Mouse (Mus musculus) liver, adult 2 months (tissue): Measurements from ENCODE around the gene Itch. TPM values are rescaled to one million over a fixed set of nuclear protein-coding genes. Genes with fewer than 3 reads are reported as not detected.
A peak's percentile ranks its signal among the peaks of the same experiment; 100 is the strongest.

ENCODE experiments used
- DNase-seq: peaks from one replicate; pipeline ENCODE4 v3.0.0-alpha.2; 2011; ENCODE audit warnings: low read depth, low spot score; ENCODE audit errors: extremely low read depth
- H3K27ac ChIP-seq: fragments of 200-500 bp; replicated peaks from 2 replicates; pipeline ENCODE4 v1.5.1; 2012; ENCODE audit warnings: low read depth, mild to moderate bottlenecking, control low read depth, inconsistent platforms, low read length; ENCODE audit not compliant: insufficient read depth
- H3K27me3 ChIP-seq: fragments of 200-500 bp; 2 replicates; pipeline ENCODE4 v1.6.1; 2012; ENCODE audit warnings: mild to moderate bottlenecking, moderate library complexity, low read length, inconsistent platforms; ENCODE audit not compliant: control insufficient read depth, insufficient read depth
- H3K36me3 ChIP-seq: fragments of 200-500 bp; 2 replicates; pipeline ENCODE4 v1.6.1; 2012; ENCODE audit warnings: low read length, inconsistent platforms; ENCODE audit not compliant: control insufficient read depth, insufficient read depth
- H3K4me1 ChIP-seq: fragments of 200-500 bp; 2 replicates; pipeline ENCODE4 v1.6.1; 2011; ENCODE audit warnings: low read length; ENCODE audit not compliant: control insufficient read depth, insufficient read depth
- H3K4me3 ChIP-seq: fragments of 200-500 bp; 2 replicates; pipeline ENCODE4 v1.5.1; 2011; ENCODE audit warnings: low read depth, mild to moderate bottlenecking, control low read depth, low read length, moderate library complexity; ENCODE audit not compliant: insufficient read depth
- H3K79me2 ChIP-seq: fragments of 200-500 bp; 2 replicates; pipeline ENCODE4 v1.6.1; 2012; ENCODE audit warnings: inconsistent platforms, mild to moderate bottlenecking, low read length, moderate library complexity; ENCODE audit not compliant: control insufficient read depth, insufficient read depth
- H3K9ac ChIP-seq: fragments of 200-500 bp; 2 replicates; pipeline ENCODE4 v1.6.1; 2012; ENCODE audit warnings: low read depth, mild to moderate bottlenecking, control low read depth, inconsistent platforms, low read length
- CTCF ChIP-seq: fragments of 200-500 bp; IDR thresholded peaks from 2 replicates; pipeline ENCODE4 v1.5.1; 2011; ENCODE audit warnings: low read depth, low read length, control low read depth
- POLR2A ChIP-seq: fragments of 200-500 bp; IDR thresholded peaks from 2 replicates; pipeline ENCODE4 v1.6.1; 2011; ENCODE audit warnings: low read length, control low read depth; ENCODE audit not compliant: insufficient read depth; ENCODE audit errors: extremely low read depth
- WGBS: fragments of 180-500 bp; shearing (Covaris S2); methylation state at CpG from one replicate; pipeline ENCODE4 v1.1.7; 2018; 5-methylcytosine and 5-hydroxymethylcytosine counted together
- polyA plus RNA-seq: library from polyadenylated mRNA; depleted of rRNA; stranded (reverse); fragments of >200 nt; gene quantifications from 2 replicates; pipeline ENCODE4 v1.2.3, GENCODE M21; 2012; rRNA removed
- total RNA-seq: library from RNA; depleted of rRNA; stranded (reverse); fragments of >200 nt; gene quantifications from 2 replicates; pipeline ENCODE4 v1.2.3, GENCODE M21; 2014; rRNA removed

The Itch gene
- total and polyA plus RNA-seq, 2 experiments = 6.1 to 61.4 TPM

DNA sequence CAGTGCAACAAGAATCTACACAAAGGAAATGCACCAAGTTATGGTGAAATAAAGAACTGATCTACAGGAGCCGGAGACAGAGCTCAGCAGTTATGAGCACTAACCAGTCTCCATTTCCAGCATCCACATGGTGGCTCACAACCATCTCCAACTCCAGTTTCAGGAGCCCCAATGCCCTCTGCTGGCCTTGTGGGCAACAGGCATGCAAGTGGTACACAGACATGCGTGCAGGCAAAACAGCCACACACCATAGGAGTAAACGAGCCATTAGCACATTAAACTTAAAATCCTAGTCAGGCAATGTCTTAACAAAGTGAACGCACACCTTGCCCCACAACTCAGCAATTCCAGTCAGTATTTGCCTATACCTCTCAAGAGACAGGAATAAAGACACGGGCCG is 138.6 kb downstream of the Itch start:
- no peak overlapping the region for H3K27ac ChIP-seq
- H3K36me3 ChIP-seq = no peaks in the 10 kb centered on the region
- DNase-seq = peak; percentile 44
- H3K9ac ChIP-seq = no peak overlapping the region
- H3K4me1 ChIP-seq = peaks cover 2% of the 10 kb centered on the region
- no peak overlapping the region for H3K4me3 ChIP-seq
- WGBS = 93% methylated on average over 6 of the region's 6 CpGs
- TF ChIP-seq CTCF = peak; percentile 72
- TF ChIP-seq POLR2A = no peak
- H3K79me2 ChIP-seq = no peaks in the 10 kb centered on the region
- H3K27me3 ChIP-seq = no peaks in the 10 kb centered on the region

DNA sequence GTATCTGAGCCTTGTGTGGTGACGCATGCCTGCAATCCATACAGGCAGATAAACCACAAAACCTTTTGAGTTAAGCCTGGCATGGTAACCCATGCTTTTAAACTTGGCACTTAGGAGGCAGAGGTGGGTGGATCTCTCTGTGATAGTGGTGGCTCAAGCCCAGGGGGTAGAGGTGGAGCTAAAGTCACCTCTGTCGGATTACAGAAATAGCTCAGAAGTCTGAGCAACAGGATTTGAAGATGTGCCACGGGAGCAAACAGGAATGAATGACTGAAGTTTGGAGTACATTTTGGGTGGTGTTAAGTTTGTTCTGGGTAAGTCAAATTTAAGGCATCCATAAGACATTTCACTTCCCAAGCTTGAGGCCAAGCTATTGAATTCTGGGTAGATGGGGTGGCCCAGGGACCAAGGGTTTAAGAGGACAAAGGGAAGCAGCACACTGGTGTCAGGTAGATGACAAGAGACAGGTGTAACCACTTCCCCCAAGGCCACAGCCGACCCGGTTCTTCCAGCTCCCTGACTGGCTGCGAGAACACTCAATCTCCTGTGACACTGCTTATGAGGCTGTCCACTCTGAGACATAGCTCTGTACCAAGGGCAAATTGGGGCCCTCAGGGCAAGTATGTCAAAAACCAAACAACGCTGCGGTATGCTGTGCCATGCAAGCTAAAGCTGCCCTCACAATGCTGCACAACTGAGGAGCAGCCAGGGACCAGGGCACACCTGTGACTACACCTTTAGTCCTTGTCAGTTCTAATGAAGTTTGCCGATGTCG is 139.3 kb downstream of the Itch start:
- TF ChIP-seq CTCF (no peak), POLR2A (no peak)
- H3K9ac ChIP-seq = no peak overlapping the region
- H3K4me1 ChIP-seq = peaks cover 7% of the 10 kb centered on the region
- WGBS = 64% methylated on average over 10 of the region's 10 CpGs
- no peaks in the 10 kb centered on the region for H3K36me3 ChIP-seq
- no peak overlapping the region for H3K27ac ChIP-seq
- no peak overlapping the region for H3K4me3 ChIP-seq
- no peaks in the 10 kb centered on the region for H3K27me3 ChIP-seq
- DNase-seq = peak; percentile 72
- H3K79me2 ChIP-seq = no peaks in the 10 kb centered on the region

DNA sequence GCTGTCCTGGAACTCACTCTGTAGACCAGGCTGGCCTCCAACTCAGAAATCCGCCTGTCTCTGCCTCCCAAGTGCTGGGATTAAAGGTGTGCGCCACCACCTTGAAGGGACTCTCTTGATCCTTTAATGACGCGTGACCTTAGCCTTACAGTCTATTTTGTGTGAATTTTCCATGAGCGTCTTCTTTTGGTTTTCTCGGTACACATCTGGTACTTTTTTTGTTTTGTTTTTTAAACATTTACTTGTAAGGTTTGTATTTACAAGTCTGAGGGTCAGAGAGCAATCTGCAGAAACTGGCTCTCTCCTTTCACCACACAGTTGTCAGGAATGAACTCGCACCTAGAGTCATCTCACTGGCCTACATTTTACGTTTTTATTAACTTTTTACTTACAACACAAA is 140.3 kb downstream of the Itch start:
- H3K27ac ChIP-seq = no peak overlapping the region
- no peaks in the 10 kb centered on the region for H3K36me3 ChIP-seq
- no peak overlapping the region for H3K4me3 ChIP-seq
- peak; percentile 43 for DNase-seq
- 85% methylated on average over 8 of the region's 8 CpGs for WGBS
- peaks cover 11% of the 10 kb centered on the region for H3K4me1 ChIP-seq
- no peak overlapping the region for H3K9ac ChIP-seq
- H3K27me3 ChIP-seq = no peaks in the 10 kb centered on the region
- no peaks in the 10 kb centered on the region for H3K79me2 ChIP-seq
- TF ChIP-seq CTCF (no peak), POLR2A (no peak)

DNA sequence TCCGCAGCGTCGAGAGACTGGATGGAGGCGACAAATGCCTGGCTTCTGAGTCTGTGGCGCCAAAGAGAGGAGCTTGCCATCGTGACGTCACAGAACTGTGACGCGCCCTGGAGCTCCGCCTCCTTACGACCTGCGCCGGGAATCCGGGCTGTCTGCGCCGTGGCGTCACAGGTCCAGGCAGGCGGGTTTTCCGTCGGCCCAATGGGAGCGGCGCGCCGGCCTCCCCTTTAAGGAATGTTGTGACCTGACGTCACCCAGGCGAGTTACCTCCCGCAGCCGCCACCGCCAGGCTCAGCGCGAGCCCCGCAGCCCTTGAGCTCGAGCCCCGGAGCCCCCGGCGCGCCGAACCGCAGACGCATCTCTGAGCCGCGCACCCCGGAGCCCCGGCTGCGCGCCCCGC is 142.9 kb downstream of the Itch start, which contains the start of gene Map1lc3a:
Map1lc3a (plus strand) TSS at position 103 of the 400 bp plus-strand sequence.
- Histone ChIP-seq H3K4me1 (peaks cover 13% of the 10 kb centered on the region), H3K4me3 (peak within 1 kb of the TSS; percentile 96), H3K36me3 (no peaks in the 10 kb centered on the region), H3K27ac (peak within 1 kb of the TSS; percentile 85), H3K9ac (peak within 1 kb of the TSS; percentile 96), H3K27me3 (no peaks in the 10 kb centered on the region), H3K79me2 (no peaks in the 10 kb centered on the region)
- TF ChIP-seq POLR2A (no peak; the same call in 1 of the 2 replicates), CTCF (no peak)
- DNase-seq = peak; percentile 76
- 2% methylated on average over 47 of the region's 47 CpGs for WGBS

Other genes with a start within 250 kb of the Itch start
- gene Eif2s2, start 240.6 kb upstream of the Itch start, total RNA-seq = 30.4 and 38.7 TPM in 2 replicates
- gene Eif2s2, start 240.6 kb upstream of the Itch start, polyA plus RNA-seq = 7.8 and 8.1 TPM in 2 replicates
- gene Gm14226, start 115.2 kb upstream of the Itch start, total RNA-seq = under 0.01 TPM in 1 of 2 replicates, not detected in the other
- 0.02 TPM in 1 of 2 replicates, not detected in the other for gene Gm14226, start 115.2 kb upstream of the Itch start, polyA plus RNA-seq
- gene Ahcy, start 59.0 kb upstream of the Itch start, total RNA-seq = 1,859 and 1,996 TPM in 2 replicates
- 1,364 and 1,580 TPM in 2 replicates for gene Ahcy, start 59.0 kb upstream of the Itch start, polyA plus RNA-seq
- gene Dynlrb1, start 103.0 kb downstream of the Itch start, total RNA-seq = 104 and 124 TPM in 2 replicates
- gene Dynlrb1, start 103.0 kb downstream of the Itch start, polyA plus RNA-seq = 141 and 163 TPM in 2 replicates
- 26.8 and 31.8 TPM in 2 replicates for gene Map1lc3a, start 142.8 kb downstream of the Itch start, total RNA-seq
- gene Map1lc3a, start 142.8 kb downstream of the Itch start, polyA plus RNA-seq = 87.2 and 125 TPM in 2 replicates
- 9.3 and 11.9 TPM in 2 replicates for gene Pigu, start 223.9 kb downstream of the Itch start, total RNA-seq
- gene Pigu, start 223.9 kb downstream of the Itch start, polyA plus RNA-seq = 19.5 and 24.0 TPM in 2 replicates
- gene Trp53inp2, start 247.6 kb downstream of the Itch start, total RNA-seq = 54.2 and 60.6 TPM in 2 replicates
- gene Trp53inp2, start 247.6 kb downstream of the Itch start, polyA plus RNA-seq = 98.7 and 142 TPM in 2 replicates